Mouse (Mus musculus): ENCODE data around the gene Gmeb1. TPM values are rescaled to one million over a fixed set of nuclear protein-coding genes. Genes with fewer than 3 reads are reported as not detected.

The Gmeb1 gene
- polyA plus RNA-seq, 1 experiment from 2014 or later = 36.7 TPM

- Histone ChIP-seq H3K4me3 (ENCODE audit: low read length) (no peak overlapping the region), H3K27ac (ENCODE audit: low read length) (no peak overlapping the region), H3K4me2 (ENCODE audit: low read depth, low read length) (no peak overlapping the region), H3K27me3 (ENCODE audit: control insufficient read depth, insufficient read depth, low read depth, low read length) (no peaks in the 10 kb centered on the region), H3K36me3 (ENCODE audit: control insufficient read depth, insufficient read depth, low read length) (no peaks in the 10 kb centered on the region), H3K9ac (ENCODE audit: low read length) (no peak overlapping the region), H3K9me3 (ENCODE audit: control insufficient read depth, low read length) (no peaks in the 10 kb centered on the region), H3K4me1 (replicated peaks; ENCODE audit: control insufficient read depth, insufficient read depth, low read length) (peaks cover 11% of the 10 kb centered on the region)
- no peak for ATAC-seq (ENCODE audit: low read depth)
- 46% methylated on average over 4 of the region's 4 CpGs for WGBS
Measured at GRCm38 (mm10) chr4:132214847-132215246, 46.6 kb downstream of the Gmeb1 start.

- peaks cover 4% of the 10 kb centered on the region for H3K36me3 ChIP-seq (ENCODE audit: control insufficient read depth, insufficient read depth, low read length)
- H3K4me3 ChIP-seq (ENCODE audit: low read length) = peak within 1 kb of the TSS; percentile 94
- WGBS = 2% methylated on average over 53 of the region's 78 CpGs
- peak within 1 kb of the TSS; percentile 56 for H3K4me2 ChIP-seq (ENCODE audit: low read depth, low read length)
- peaks cover 13% of the 10 kb centered on the region for H3K4me1 ChIP-seq (replicated peaks; ENCODE audit: control insufficient read depth, insufficient read depth, low read length)
- H3K27me3 ChIP-seq (ENCODE audit: control insufficient read depth, insufficient read depth, low read depth, low read length) = no peaks in the 10 kb centered on the region
- H3K9me3 ChIP-seq (ENCODE audit: control insufficient read depth, low read length) = no peaks in the 10 kb centered on the region
- H3K9ac ChIP-seq (ENCODE audit: low read length) = peak within 1 kb of the TSS; percentile 99
- ATAC-seq (ENCODE audit: low read depth) = peak; percentile 99
- peak within 1 kb of the TSS; percentile 85 for H3K27ac ChIP-seq (ENCODE audit: low read length)
Measured at GRCm38 (mm10) chr4:132211953-132212734, 49.3 kb downstream of the Gmeb1 start, which contains the start of gene Ythdf2. Ythdf2 (minus strand) TSS chr4:132212303.

- Histone ChIP-seq H3K27me3 (ENCODE audit: control insufficient read depth, insufficient read depth, low read depth, low read length) (no peaks in the 10 kb centered on the region), H3K4me3 (ENCODE audit: low read length) (peak overlapping the region; percentile 94), H3K9me3 (ENCODE audit: control insufficient read depth, low read length) (no peaks in the 10 kb centered on the region), H3K4me2 (ENCODE audit: low read depth, low read length) (peak overlapping the region; percentile 56), H3K36me3 (ENCODE audit: control insufficient read depth, insufficient read depth, low read length) (peaks cover 7% of the 10 kb centered on the region), H3K27ac (ENCODE audit: low read length) (peak overlapping the region; percentile 85), H3K9ac (ENCODE audit: low read length) (peak overlapping the region; percentile 99), H3K4me1 (replicated peaks; ENCODE audit: control insufficient read depth, insufficient read depth, low read length) (peaks cover 13% of the 10 kb centered on the region)
- ATAC-seq (ENCODE audit: low read depth) = peak; percentile 77
- under 1% methylated on average over 60 of the region's 89 CpGs for WGBS
Measured at GRCm38 (mm10) chr4:132211091-132211942, 50.1 kb downstream of the Gmeb1 start.

GRCm38 (mm10) chr4:132210325-132210724 lies 51.1 kb downstream of the Gmeb1 start:
- Histone ChIP-seq H3K27me3 (ENCODE audit: control insufficient read depth, insufficient read depth, low read depth, low read length) (no peaks in the 10 kb centered on the region), H3K4me1 (replicated peaks; ENCODE audit: control insufficient read depth, insufficient read depth, low read length) (peaks cover 13% of the 10 kb centered on the region), H3K36me3 (ENCODE audit: control insufficient read depth, insufficient read depth, low read length) (peaks cover 10% of the 10 kb centered on the region), H3K4me2 (ENCODE audit: low read depth, low read length) (peak overlapping the region; percentile 56), H3K27ac (ENCODE audit: low read length) (no peak overlapping the region), H3K4me3 (ENCODE audit: low read length) (peak overlapping the region; percentile 94), H3K9me3 (ENCODE audit: control insufficient read depth, low read length) (no peaks in the 10 kb centered on the region), H3K9ac (ENCODE audit: low read length) (peak overlapping the region; percentile 99)
- ATAC-seq (ENCODE audit: low read depth) = no peak
- 8% methylated on average over 2 of the region's 2 CpGs for WGBS

GRCm38 (mm10) chr4:132209299-132209698 lies 52.1 kb downstream of the Gmeb1 start:
- Histone ChIP-seq H3K4me1 (replicated peaks; ENCODE audit: control insufficient read depth, insufficient read depth, low read length) (peaks cover 13% of the 10 kb centered on the region), H3K4me2 (ENCODE audit: low read depth, low read length) (no peak overlapping the region), H3K9me3 (ENCODE audit: control insufficient read depth, low read length) (no peaks in the 10 kb centered on the region), H3K27me3 (ENCODE audit: control insufficient read depth, insufficient read depth, low read depth, low read length) (no peaks in the 10 kb centered on the region), H3K27ac (ENCODE audit: low read length) (no peak overlapping the region), H3K9ac (ENCODE audit: low read length) (no peak overlapping the region), H3K36me3 (ENCODE audit: control insufficient read depth, insufficient read depth, low read length) (peaks cover 16% of the 10 kb centered on the region), H3K4me3 (ENCODE audit: low read length) (no peak overlapping the region)
- no peak for ATAC-seq (ENCODE audit: low read depth)
- 90% methylated on average over 2 of the region's 2 CpGs for WGBS

- Histone ChIP-seq H3K27ac (ENCODE audit: low read length) (no peak overlapping the region), H3K4me1 (replicated peaks; ENCODE audit: control insufficient read depth, insufficient read depth, low read length) (peaks cover 10% of the 10 kb centered on the region), H3K4me3 (ENCODE audit: low read length) (no peak overlapping the region), H3K9ac (ENCODE audit: low read length) (no peak overlapping the region), H3K9me3 (ENCODE audit: control insufficient read depth, low read length) (no peaks in the 10 kb centered on the region), H3K4me2 (ENCODE audit: low read depth, low read length) (no peak overlapping the region), H3K36me3 (ENCODE audit: control insufficient read depth, insufficient read depth, low read length) (peaks cover 27% of the 10 kb centered on the region), H3K27me3 (ENCODE audit: control insufficient read depth, insufficient read depth, low read depth, low read length) (no peaks in the 10 kb centered on the region)
- WGBS = 79% methylated on average over 4 of the region's 4 CpGs
- ATAC-seq (ENCODE audit: low read depth) = no peak
Measured at GRCm38 (mm10) chr4:132207280-132207679, 54.1 kb downstream of the Gmeb1 start.

- no peak overlapping the region for H3K4me2 ChIP-seq (ENCODE audit: low read depth, low read length)
- peaks cover 16% of the 10 kb centered on the region for H3K36me3 ChIP-seq (ENCODE audit: control insufficient read depth, insufficient read depth, low read length)
- H3K9me3 ChIP-seq (ENCODE audit: control insufficient read depth, low read length) = no peaks in the 10 kb centered on the region
- H3K27ac ChIP-seq (ENCODE audit: low read length) = no peak overlapping the region
- no peaks in the 10 kb centered on the region for H3K27me3 ChIP-seq (ENCODE audit: control insufficient read depth, insufficient read depth, low read depth, low read length)
- no peak overlapping the region for H3K9ac ChIP-seq (ENCODE audit: low read length)
- peaks cover 9% of the 10 kb centered on the region for H3K4me1 ChIP-seq (replicated peaks; ENCODE audit: control insufficient read depth, insufficient read depth, low read length)
- ATAC-seq (ENCODE audit: low read depth) = no peak
- H3K4me3 ChIP-seq (ENCODE audit: low read length) = no peak overlapping the region
Measured at GRCm38 (mm10) chr4:132198771-132199170, 62.6 kb downstream of the Gmeb1 start.

GRCm38 (mm10) chr4:132198285-132198712 lies 63.1 kb downstream of the Gmeb1 start:
- H3K4me1 ChIP-seq (replicated peaks; ENCODE audit: control insufficient read depth, insufficient read depth, low read length) = peaks cover 9% of the 10 kb centered on the region
- H3K27ac ChIP-seq (ENCODE audit: low read length) = no peak overlapping the region; the same call in 1 of the 2 replicates
- no peaks in the 10 kb centered on the region for H3K27me3 ChIP-seq (ENCODE audit: control insufficient read depth, insufficient read depth, low read depth, low read length)
- H3K9ac ChIP-seq (ENCODE audit: low read length) = no peak overlapping the region
- peak; percentile 52 for ATAC-seq (ENCODE audit: low read depth)
- H3K9me3 ChIP-seq (ENCODE audit: control insufficient read depth, low read length) = no peaks in the 10 kb centered on the region
- H3K36me3 ChIP-seq (ENCODE audit: control insufficient read depth, insufficient read depth, low read length) = peaks cover 15% of the 10 kb centered on the region
- WGBS = 39% methylated on average over 4 of the region's 4 CpGs
- no peak overlapping the region for H3K4me2 ChIP-seq (ENCODE audit: low read depth, low read length)
- no peak overlapping the region for H3K4me3 ChIP-seq (ENCODE audit: low read length)

GRCm38 (mm10) chr4:132194975-132195374 lies 66.4 kb downstream of the Gmeb1 start:
- Histone ChIP-seq H3K9ac (ENCODE audit: low read length) (no peak overlapping the region), H3K9me3 (ENCODE audit: control insufficient read depth, low read length) (no peaks in the 10 kb centered on the region), H3K36me3 (ENCODE audit: control insufficient read depth, insufficient read depth, low read length) (peaks cover 12% of the 10 kb centered on the region), H3K4me1 (replicated peaks; ENCODE audit: control insufficient read depth, insufficient read depth, low read length) (peaks cover 9% of the 10 kb centered on the region), H3K27ac (ENCODE audit: low read length) (no peak overlapping the region), H3K4me3 (ENCODE audit: low read length) (no peak overlapping the region), H3K4me2 (ENCODE audit: low read depth, low read length) (no peak overlapping the region), H3K27me3 (ENCODE audit: control insufficient read depth, insufficient read depth, low read depth, low read length) (no peaks in the 10 kb centered on the region)
- 63% methylated on average over 3 of the region's 3 CpGs for WGBS
- ATAC-seq (ENCODE audit: low read depth) = no peak
